Mouse (Mus musculus) layer of hippocampus, adult 9-10 months (tissue): ENCODE data around the gene Nfatc2.

Experiments
- DNase-seq: peaks from one replicate; pipeline ENCODE4 v3.0.0; 2022; ENCODE audit warnings: low spot score

Gene Nfatc2

GRCm38 (mm10) chr2:168609653-168610248, 8.3 kb upstream of the Nfatc2 start:
- DNase-seq: no peak

DNA sequence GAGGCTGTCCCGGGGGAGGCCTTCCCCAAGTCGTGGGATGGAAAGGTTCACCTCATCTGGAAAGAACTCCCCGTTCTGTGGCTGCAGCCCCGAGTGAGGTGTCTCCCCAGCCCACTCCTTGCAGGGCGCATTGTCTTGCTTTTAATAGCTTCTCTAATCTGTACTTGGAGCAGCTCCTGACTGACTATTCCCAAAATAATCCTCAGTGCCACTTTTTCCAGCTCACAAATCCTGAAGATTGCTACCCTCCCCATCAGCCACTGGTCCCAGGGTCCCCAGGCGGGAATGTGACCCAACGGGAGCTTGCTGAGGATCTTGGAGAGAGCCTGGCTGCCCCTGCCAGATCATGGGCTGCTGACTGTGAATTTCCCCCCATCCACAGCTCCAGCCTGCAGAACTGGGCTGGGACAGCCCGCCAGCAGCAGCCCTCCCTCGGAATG, 6.7 kb upstream of the Nfatc2 start:
- no peak for DNase-seq

- no peak for DNase-seq
Observed at GRCm38 (mm10) chr2:168604655-168605070, 3.2 kb upstream of the Nfatc2 start.

DNA sequence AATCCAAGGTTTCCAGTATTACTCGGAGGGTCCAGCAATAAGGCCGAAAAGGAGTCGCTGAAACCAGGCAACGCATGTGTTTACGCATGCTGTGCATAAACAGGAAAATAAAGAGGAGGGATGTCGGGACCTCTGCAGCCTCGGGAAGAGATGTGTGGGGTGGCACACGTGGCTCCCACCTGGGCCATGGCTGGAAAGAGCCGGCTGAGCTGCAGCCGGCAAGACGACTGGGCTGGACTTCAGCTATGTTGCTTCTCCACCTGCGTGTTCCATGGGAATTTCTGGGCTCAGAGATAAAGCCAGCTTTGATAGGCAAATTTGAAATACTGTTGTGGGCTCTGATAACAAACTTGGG, 907 bp upstream of the Nfatc2 start:
- DNase-seq: no peak

GRCm38 (mm10) chr2:168600750-168601490, 537 bp downstream of the Nfatc2 start:
- DNase-seq: no peak

DNA sequence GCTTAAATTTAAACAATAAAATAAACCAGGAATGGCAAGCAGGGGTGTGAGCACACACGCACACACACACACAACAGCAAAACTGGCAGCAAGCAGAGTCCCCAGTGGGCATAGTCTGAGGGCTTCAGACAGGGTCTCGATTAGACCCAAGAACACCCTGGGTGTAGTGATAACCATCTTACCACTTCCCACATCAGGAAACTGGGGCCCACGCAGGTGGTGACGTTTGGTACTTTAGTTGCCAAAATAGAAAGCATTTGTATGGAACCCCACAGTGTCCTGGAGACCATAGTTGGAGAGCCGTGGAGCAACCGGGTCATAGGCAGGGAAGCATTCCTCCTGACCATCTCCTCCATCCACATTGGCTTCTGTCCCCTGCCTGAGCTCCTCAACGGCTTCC, 5.8 kb downstream of the Nfatc2 start:
- DNase-seq: no peak

- no peak for DNase-seq
Observed at GRCm38 (mm10) chr2:168593676-168594075, 7.8 kb downstream of the Nfatc2 start.

- DNase-seq: no peak
Observed at GRCm38 (mm10) chr2:168593004-168593403, 8.5 kb downstream of the Nfatc2 start.

DNA sequence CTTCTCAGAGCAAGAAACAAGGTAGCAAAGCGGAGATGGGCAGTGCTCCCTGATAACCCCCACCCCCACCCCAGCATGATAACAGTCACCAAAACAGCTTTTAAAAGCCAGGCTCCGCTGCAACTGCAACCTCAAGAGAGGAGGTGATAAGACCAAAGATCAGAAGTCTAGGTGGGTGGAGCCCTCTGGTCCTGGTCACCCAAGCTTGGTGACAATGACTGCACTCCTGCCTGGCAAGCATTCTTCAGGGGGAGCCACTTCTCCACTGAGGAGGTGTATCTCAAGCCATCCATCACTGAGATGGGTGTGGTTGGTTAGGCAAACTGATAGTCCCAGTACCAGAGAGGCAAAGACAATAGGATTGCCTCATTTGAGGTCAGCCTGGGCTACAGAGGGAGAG, 10.4 kb downstream of the Nfatc2 start:
- DNase-seq: no peak

- no peak for DNase-seq
Observed at GRCm38 (mm10) chr2:168590556-168590955, 10.9 kb downstream of the Nfatc2 start.

DNA sequence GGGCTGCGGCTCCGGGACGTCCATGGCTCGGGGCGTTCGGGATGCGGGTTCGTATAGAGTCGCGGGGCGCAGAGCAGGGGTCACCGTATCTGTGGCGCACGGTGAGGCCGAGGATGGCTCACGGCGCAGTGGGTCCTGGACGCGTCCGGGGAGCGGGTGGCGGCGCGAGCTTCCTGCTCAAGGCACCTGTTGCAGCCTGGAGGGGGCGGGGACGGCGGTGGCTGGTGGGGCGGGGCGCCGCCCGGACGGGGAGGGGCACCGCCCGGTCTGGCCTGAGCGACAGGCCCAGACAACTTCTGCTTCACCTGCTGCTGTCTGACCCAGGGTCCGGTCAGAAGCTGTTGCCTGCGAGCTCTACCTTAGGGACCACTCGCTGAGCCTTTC, 11.3 kb downstream of the Nfatc2 start:
- DNase-seq: no peak

DNA sequence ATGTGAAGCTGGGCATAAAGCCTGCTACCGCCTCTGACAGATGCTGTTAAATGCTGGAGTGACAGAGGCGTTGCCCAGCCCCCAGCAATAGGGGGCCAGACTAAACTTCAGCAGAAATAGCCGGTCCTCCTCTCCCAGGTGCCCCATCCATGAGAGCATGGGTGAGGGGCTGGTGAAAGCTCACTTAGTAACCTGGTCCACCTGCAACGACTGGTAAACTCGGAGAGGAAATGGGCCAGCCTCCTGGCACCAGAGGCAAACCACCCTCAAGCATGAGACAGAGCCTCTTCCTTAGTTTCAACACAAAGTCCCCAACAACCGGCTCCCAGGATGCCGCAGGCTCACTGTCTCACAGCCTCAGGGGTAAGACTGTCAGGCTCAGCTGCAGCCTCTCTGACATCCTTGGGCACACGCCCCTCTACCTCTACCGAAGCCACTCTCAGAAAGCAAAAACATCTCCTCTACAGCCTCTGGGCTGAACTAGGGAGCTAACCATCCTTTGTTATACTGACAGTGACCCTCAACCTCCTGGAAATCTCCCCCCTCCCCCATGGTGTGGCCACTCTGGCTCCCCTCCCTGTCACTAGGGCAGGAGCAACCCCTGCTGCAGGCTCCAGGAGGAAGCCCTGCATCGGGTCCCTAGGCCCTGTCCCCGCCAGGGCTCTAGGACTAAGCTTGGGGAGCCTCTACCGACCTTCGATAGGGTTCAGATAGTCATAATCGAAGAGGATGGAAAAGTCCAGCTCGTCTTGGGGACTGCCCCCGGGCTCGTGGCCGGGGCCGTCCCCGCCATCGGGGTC, 11.9 kb downstream of the Nfatc2 start:
- no peak for DNase-seq

DNA sequence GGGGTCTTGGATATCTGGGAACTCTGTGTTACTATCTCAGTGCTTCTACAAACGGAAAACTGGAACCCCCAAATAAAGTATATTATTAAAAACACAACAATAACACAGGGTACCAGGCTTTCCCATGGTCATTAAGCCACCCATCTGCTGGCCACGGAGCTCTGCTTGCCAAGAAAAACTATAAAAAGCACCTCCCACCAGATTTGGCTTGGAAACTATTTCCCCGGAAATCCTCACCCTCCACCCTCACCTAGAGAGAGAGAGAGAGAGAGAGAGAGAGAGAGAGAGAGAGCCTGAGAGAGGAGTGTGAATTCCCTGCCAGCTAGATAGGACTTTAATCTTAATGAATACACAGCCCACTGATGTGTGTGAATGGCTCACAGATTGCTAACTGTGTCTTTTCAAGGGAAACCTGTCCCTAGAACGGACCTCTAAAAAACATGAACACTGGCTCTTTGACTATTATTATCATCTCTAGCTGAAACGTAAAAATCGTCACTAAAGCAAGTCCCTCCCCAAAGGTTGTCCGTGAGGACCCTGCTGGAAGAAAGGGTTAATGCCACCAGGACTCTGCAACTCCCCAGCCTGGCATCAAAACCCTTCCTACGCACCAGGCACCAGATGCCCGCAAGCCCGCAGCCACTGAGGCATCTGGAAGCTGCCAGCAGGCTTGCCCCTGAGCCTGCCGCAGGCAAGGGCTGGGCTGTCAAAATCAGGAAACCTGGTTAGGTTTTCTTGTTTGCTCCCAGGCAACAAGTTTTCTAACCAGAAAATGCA, 12.7 kb downstream of the Nfatc2 start:
- DNase-seq: no peak

GRCm38 (mm10) chr2:168587159-168587558, 14.3 kb downstream of the Nfatc2 start:
- DNase-seq: no peak

DNA sequence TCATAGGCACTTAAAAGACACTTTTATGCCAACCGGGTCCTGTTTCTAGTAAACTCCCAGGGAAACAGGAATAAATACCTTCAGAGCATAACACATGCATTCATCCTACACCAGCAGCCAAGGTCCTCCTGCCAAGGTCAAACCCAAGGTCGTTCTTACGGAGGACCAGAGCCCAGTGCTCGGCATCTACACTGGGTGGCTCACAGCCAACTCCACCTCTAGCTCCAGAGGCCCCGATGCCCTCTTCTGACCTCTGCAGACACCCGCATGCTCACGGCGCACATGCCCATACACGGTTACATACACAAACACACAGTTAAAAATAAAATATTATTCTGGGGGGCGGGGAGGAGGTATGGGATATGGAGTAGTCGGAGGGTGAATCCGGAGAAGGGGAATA, 14.9 kb downstream of the Nfatc2 start:
- DNase-seq: no peak

DNA sequence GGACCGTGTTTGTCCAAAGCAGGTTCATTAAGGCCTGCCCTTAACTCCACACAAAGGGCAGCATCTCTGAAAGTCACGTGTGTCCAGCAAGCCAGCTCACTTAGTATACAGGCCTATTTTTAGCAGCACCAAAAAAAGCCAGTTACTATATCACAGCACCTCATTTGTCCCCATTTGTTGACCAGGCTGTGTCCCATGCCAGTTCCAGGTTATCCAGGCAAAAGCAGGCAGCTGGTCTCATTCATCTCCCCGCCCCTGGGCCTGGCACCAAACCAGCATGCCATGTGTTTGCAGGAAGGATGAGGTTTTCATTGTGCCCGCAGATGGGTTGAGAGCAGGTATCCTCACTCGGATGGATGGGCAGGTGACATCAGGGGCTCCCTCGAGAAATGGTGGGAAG, 16.6 kb downstream of the Nfatc2 start:
- DNase-seq: no peak

DNA sequence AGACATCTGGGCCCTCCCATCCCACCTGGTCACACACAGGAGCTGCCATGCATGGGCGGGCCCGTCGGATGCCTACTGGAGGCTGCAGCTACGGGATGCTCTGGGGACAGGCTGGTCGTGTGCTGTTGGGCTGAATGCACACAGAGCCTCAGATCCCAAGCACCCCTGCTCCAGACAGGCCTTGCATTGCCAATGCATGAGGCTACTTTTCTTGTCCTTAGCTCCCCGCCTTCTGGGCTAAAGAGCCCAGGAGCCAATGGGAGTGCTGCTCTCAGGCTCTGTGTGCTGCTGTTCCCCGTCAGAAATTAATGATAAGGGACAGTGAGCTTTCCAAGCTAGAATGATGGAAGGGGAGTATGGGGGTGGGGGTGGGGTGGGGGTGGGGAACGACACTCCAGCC, 17.0 kb downstream of the Nfatc2 start:
- no peak for DNase-seq

DNA sequence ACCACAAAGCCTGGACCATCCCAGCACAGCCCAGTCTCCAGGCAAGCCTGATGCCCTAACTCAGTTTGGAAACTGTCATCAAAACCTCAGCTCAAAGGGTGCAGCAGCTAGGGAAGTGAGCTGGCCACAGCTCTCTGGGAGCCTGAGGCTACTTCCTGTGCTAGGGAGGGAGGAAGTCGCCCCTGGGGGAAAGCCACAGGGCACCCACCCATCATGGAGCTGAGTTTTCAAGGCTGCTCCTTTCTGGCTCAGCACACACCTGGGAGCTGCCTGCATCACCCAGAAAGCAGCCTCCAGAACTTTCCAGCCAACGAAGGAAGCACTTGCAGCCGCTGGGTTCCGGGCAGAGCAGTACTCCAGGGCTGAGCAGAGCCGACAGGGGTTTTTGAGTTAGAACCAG, 18.4 kb downstream of the Nfatc2 start:
- no peak for DNase-seq

- DNase-seq: no peak
Observed at GRCm38 (mm10) chr2:168581207-168581854, 20.1 kb downstream of the Nfatc2 start.

GRCm38 (mm10) chr2:168580295-168580915, 21.1 kb downstream of the Nfatc2 start:
- DNase-seq: no peak

GRCm38 (mm10) chr2:168579601-168580130, 21.8 kb downstream of the Nfatc2 start:
- DNase-seq: no peak
